Mouse (Mus musculus) heart, adult 2 months (tissue): Measurements from ENCODE around the gene Sbf2. TPM values are rescaled to one million over a fixed set of nuclear protein-coding genes. Genes with fewer than 3 reads are reported as not detected.
A peak's percentile ranks its signal among the peaks of the same experiment; 100 is the strongest.

ENCODE experiments used
- DNase-seq, 2 experiments: peaks; one replicate each; pipeline ENCODE4 v3.0.0; 2021
- H3K27ac ChIP-seq: fragments of 200-600 bp; 2 replicates; pipeline ENCODE4 v1.8.1; 2022
- H3K27me3 ChIP-seq: fragments of 200-500 bp; 2 replicates; pipeline ENCODE4 v1.6.1; 2012; ENCODE audit warnings: mild to moderate bottlenecking, low read length, inconsistent platforms, mixed read lengths; ENCODE audit not compliant: control insufficient read depth, insufficient read depth
- H3K36me3 ChIP-seq: fragments of 200-500 bp; 2 replicates; pipeline ENCODE4 v1.6.1; 2012; ENCODE audit warnings: low read length, inconsistent platforms; ENCODE audit not compliant: control insufficient read depth, insufficient read depth
- H3K4me1 ChIP-seq: fragments of 200-500 bp; 2 replicates; pipeline ENCODE4 v1.6.1; 2011; ENCODE audit warnings: low read length; ENCODE audit not compliant: control insufficient read depth, insufficient read depth
- H3K4me3 ChIP-seq: fragments of 200-600 bp; 2 replicates; pipeline ENCODE4 v1.8.1; 2022
- H3K79me2 ChIP-seq: fragments of 200-500 bp; replicated peaks from 2 replicates; pipeline ENCODE4 v1.6.1; 2012; ENCODE audit warnings: mild to moderate bottlenecking, inconsistent platforms, low read length, moderate library complexity, mixed read lengths; ENCODE audit not compliant: control insufficient read depth, insufficient read depth
- H3K9ac ChIP-seq: fragments of 200-500 bp; 2 replicates; pipeline ENCODE4 v1.6.1; 2012; ENCODE audit warnings: low read depth, mild to moderate bottlenecking, control low read depth, inconsistent platforms, low read length, mixed read lengths
- CTCF ChIP-seq: fragments of 200-600 bp; IDR thresholded peaks from 2 replicates; pipeline ENCODE4 v1.8.1; 2022; ENCODE audit warnings: antibody characterized with exemption, mild to moderate bottlenecking, moderate library complexity
- EP300 ChIP-seq: fragments of 200-500 bp; IDR thresholded peaks from 2 replicates; pipeline ENCODE4 v1.6.1; 2011; ENCODE audit warnings: low read depth, low read length, control low read depth; ENCODE audit not compliant: insufficient read depth
- POLR2A ChIP-seq: fragments of 200-500 bp; IDR thresholded peaks from 2 replicates; pipeline ENCODE4 v1.6.1; 2011; ENCODE audit warnings: mild to moderate bottlenecking, low read depth, low read length, control low read depth; ENCODE audit not compliant: insufficient read depth
- WGBS: fragments of 180-500 bp; shearing (Covaris S2); methylation state at CpG from one replicate; pipeline ENCODE4 v1.1.7; 2018; 5-methylcytosine and 5-hydroxymethylcytosine counted together
- intact Hi-C: fragments of 180-260 bp; cut with DNase I; formaldehyde crosslinking; loops from one replicate; pipeline ENCODE4 v1.15.1; 2025
- polyA plus RNA-seq: library from polyadenylated mRNA; depleted of rRNA; stranded (reverse); fragments of >200 nt; gene quantifications from 2 replicates; pipeline ENCODE4 v1.2.3, GENCODE M21; 2012
- total RNA-seq, 2 experiments: library from RNA; stranded (reverse); gene quantifications; 2 replicates each; pipeline ENCODE4 v1.2.3; 2021

Sbf2 gene
- total and polyA plus RNA-seq, 3 experiments: 16.1 to 40.4 (median 39.7) TPM

DNA sequence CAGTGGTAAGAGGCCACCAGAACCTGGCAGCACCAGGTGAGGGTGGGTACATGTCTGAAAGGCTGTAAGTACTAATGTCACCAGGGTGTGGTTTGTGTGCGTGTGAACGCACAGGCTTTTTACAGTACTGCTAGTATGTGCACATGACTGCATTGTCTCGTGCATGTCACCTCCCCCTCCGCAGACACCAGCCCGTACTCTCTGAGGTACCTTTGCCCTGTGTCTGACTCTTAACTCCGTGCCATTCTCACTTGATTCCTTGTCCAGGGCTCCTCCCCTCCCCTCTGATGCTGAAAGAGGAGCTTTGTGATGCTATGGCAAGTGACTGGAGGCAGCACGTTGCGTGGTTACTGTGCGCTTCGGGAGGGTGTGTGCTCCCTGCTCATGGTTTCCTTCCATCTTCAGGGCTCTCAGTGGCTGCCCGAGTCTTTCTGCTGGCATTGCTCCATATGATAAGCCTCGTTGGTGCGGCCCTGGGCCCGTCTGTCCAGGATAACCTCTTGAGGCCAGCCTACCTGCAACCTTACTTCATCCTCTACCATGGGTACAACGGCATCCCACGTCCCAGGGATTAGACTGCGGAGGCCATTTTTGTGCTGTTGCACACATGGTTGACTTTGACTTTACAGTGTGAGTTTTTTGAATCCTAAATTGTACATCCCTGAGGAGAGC lies 315.8 kb downstream of the Sbf2 start:
- Histone ChIP-seq H3K4me3 (no peak overlapping the region), H3K27me3 (no peaks in the 10 kb centered on the region), H3K27ac (no peak overlapping the region), H3K4me1 (peaks cover 11% of the 10 kb centered on the region), H3K79me2 (no peaks in the 10 kb centered on the region), H3K36me3 (no peaks in the 10 kb centered on the region), H3K9ac (no peak overlapping the region)
- DNase-seq: no peak
- intact Hi-C loops: no loop called here
- WGBS: 82% methylated on average over 17 of the region's 17 CpGs
- TF ChIP-seq CTCF: no peak
- no peak for TF ChIP-seq EP300
- no peak for TF ChIP-seq POLR2A

DNA sequence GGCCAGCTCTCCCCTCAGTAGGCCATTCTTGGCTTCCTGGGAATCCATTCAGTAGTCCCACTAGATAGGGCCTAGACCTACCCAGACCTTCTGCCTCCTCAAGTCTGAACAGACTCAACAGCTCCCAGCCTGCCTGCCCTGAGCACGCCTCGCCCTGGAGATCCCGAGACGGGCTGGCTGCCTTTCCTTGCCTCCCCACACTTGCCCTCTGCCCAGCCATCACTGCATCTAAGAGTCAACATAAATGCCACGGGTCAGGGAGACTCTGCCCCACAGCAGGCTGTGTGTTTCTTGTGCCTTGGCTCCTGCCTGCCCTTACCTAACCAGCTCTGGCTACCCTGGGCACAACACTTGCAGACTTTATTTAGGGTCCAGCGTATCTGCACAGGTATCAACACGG lies 316.6 kb downstream of the Sbf2 start:
- DNase-seq: no peak
- Histone ChIP-seq H3K4me3 (no peak overlapping the region), H3K27ac (peak overlapping the region; percentile 67), H3K36me3 (no peaks in the 10 kb centered on the region), H3K9ac (no peak overlapping the region), H3K4me1 (peaks cover 11% of the 10 kb centered on the region), H3K27me3 (no peaks in the 10 kb centered on the region), H3K79me2 (no peaks in the 10 kb centered on the region)
- WGBS: 86% methylated on average over 7 of the region's 7 CpGs
- intact Hi-C loops: no loop called here
- TF ChIP-seq CTCF (no peak), POLR2A (no peak)

DNA sequence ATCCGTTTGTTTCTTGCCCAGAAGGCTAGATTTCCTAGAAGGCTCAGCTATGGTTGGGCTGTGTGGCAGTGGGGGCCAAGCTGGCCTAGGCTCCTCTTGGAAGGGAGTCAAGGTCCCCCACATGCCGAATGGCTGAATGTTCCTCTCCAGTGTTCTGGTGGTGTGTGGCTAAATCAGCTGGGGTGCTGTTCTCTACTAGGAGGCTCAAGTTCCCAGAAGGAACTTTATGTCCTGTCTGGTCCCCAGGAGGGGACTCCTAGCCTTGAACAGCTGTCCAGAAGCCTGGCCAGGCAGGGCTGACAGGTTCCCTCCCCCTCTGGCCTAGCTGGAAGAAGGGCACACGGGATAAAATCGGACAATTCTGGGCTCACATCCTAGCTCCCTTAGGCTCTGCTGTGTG lies 317.1 kb downstream of the Sbf2 start:
- 43% methylated on average over 4 of the region's 4 CpGs for WGBS
- Histone ChIP-seq H3K27me3 (no peaks in the 10 kb centered on the region), H3K9ac (no peak overlapping the region), H3K4me1 (peaks cover 11% of the 10 kb centered on the region), H3K79me2 (no peaks in the 10 kb centered on the region), H3K36me3 (no peaks in the 10 kb centered on the region), H3K27ac (peak overlapping the region; percentile 67), H3K4me3 (no peak overlapping the region)
- DNase-seq: no peak
- intact Hi-C loops: no loop called here
- TF ChIP-seq EP300 (no peak), POLR2A (no peak), CTCF (no peak)

DNA sequence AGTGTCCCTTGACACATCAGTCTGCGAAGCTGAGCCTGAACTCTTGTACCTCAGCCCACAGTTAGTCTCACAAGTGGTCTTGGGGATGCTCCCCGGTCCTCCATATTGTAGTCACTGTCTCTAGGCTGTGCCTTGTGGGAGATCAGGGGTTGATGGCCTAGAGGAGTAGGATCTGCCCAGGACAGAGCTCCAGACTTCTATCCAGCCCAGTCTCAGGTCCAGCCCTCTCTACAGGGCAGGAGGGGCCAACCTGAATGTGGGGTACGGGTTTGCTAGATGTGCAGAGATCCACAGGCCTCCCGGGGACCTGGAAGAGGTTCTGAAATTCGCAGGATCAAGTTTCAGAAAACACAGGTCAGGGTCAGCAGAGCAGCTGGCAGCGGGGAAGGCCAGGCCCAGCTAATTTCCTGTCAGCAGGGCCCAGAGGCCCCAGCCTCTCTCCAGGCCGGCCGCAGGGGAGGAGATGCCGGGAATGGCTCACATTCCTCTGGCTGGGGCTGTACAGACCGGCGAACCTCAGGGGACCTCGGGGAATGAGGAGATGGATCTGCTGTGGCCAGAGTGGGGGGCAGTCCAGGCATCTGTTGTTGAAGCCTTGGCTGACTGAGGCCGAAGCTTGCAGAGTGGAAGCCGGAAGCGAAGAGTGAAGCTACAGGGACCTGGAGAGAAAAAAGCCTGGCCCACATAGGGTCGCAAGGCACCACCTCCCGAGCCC lies 317.7 kb downstream of the Sbf2 start:
- Histone ChIP-seq H3K27me3 (no peaks in the 10 kb centered on the region), H3K36me3 (no peaks in the 10 kb centered on the region), H3K4me3 (no peak overlapping the region), H3K9ac (0 out of 2 replicates have a peak overlapping the region, but pooled peaks have one; percentile 4), H3K4me1 (peaks cover 11% of the 10 kb centered on the region), H3K79me2 (no peaks in the 10 kb centered on the region), H3K27ac (peak overlapping the region; percentile 67)
- intact Hi-C loops: no loop called here
- peak; percentile 82 to 91 for DNase-seq
- no peak for TF ChIP-seq CTCF
- TF ChIP-seq EP300: 0 out of 2 replicates have a peak, but pooled peaks have one; percentile 14
- WGBS: 34% methylated on average over 17 of the region's 17 CpGs

DNA sequence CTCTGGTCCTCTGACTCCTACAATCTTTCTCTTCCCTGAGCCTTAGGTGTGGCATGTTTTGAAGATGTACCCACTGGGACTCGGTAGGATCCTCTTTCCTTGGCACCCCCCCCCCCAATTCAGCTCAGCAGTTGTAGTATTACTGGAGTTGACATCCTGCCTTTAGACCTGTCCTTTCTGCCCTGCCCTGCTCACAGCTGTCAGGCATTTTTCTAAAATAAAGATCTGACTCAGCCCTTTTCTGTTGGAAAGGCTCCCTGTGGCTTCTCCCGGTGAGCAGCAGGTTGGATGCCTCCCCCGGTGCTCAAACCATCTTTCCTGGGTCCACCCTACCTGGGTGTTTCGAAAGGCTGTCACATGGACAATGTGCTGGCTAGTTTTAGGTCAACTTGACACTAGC lies 325.1 kb downstream of the Sbf2 start:
- no peak for DNase-seq
- Histone ChIP-seq H3K27ac (peak overlapping the region; percentile 77; the same call in 1 of the 2 replicates), H3K4me1 (peaks cover 10% of the 10 kb centered on the region), H3K79me2 (no peaks in the 10 kb centered on the region), H3K9ac (no peak overlapping the region), H3K36me3 (no peaks in the 10 kb centered on the region), H3K4me3 (no peak overlapping the region), H3K27me3 (no peaks in the 10 kb centered on the region)
- intact Hi-C loops: loop anchor here (1.0 to 5.0 kb wide), 3 partner anchors 337 to 513 kb away; no protein-coding TSS in a partner anchor
- 79% methylated on average over 4 of the region's 4 CpGs for WGBS
- TF ChIP-seq EP300 (no peak), CTCF (no peak), POLR2A (no peak)

DNA sequence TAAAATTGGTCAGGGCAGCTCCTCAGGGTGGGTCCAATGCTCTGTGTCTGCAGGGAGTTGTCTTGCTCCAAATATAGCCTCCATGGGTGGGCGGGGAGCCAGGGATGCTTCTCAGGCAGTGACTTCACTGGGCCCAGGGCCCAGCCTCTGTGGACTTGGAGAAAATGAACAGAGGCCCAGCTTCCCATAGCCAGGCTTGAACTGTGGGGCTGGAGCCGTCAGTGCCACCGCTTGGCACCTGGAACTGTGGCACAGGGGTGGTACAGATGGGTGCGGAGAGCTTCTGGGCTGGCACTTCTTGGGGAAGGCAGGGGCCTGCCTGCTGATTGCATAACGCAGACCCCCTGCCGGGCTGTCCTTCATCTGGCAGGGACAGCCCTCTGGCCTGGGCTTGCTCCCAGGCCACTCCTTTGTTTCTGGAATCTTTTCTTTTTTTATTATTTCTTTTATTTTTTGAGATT lies 326.0 kb downstream of the Sbf2 start:
- DNase-seq: peak; percentile 85 to 88
- Histone ChIP-seq H3K9ac (peak overlapping the region; percentile 50; the same call in 1 of the 2 replicates), H3K79me2 (no peaks in the 10 kb centered on the region), H3K4me1 (peaks cover 10% of the 10 kb centered on the region), H3K27me3 (no peaks in the 10 kb centered on the region), H3K4me3 (no peak overlapping the region), H3K36me3 (no peaks in the 10 kb centered on the region), H3K27ac (peak overlapping the region; percentile 77)
- WGBS: 29% methylated on average over 6 of the region's 6 CpGs
- intact Hi-C loops: loop anchor here (1.0 to 5.0 kb wide), 3 partner anchors 342 to 514 kb away; no protein-coding TSS in a partner anchor
- no peak for TF ChIP-seq EP300
- TF ChIP-seq CTCF: no peak
- no peak for TF ChIP-seq POLR2A
